Mouse (Mus musculus) urinary bladder, postnatal 14 days (tissue): ENCODE results near the gene Exoc6b.

Source experiments
- DNase-seq: peaks from one replicate; pipeline ENCODE4 v3.0.0; 2021; ENCODE audit warnings: low spot score

Gene Exoc6b

GRCm38 (mm10) chr6:84726876-84727275 lies 342.4 kb downstream of the Exoc6b start:
- no peak for DNase-seq

- no peak for DNase-seq
Observed at GRCm38 (mm10) chr6:84713171-84713570, 356.1 kb downstream of the Exoc6b start.

GRCm38 (mm10) chr6:84710831-84711230 lies 358.5 kb downstream of the Exoc6b start:
- no peak for DNase-seq

GRCm38 (mm10) chr6:84708631-84709030 lies 360.7 kb downstream of the Exoc6b start:
- no peak for DNase-seq

GRCm38 (mm10) chr6:84699579-84699978 lies 369.7 kb downstream of the Exoc6b start:
- DNase-seq, result no peak

- no peak for DNase-seq
Observed at GRCm38 (mm10) chr6:84698288-84698673, 371.0 kb downstream of the Exoc6b start.

GRCm38 (mm10) chr6:84697474-84698287 lies 371.6 kb downstream of the Exoc6b start:
- DNase-seq, result peak; percentile 63

- DNase-seq, result no peak
Observed at GRCm38 (mm10) chr6:84693844-84694243, 375.5 kb downstream of the Exoc6b start.

- no peak for DNase-seq
Observed at GRCm38 (mm10) chr6:84693204-84693603, 376.1 kb downstream of the Exoc6b start.

GRCm38 (mm10) chr6:84691907-84692306 lies 377.4 kb downstream of the Exoc6b start:
- DNase-seq, result no peak

GRCm38 (mm10) chr6:84677770-84678169 lies 391.5 kb downstream of the Exoc6b start:
- no peak for DNase-seq

GRCm38 (mm10) chr6:84674936-84675335 lies 394.4 kb downstream of the Exoc6b start:
- DNase-seq, result no peak

- no peak for DNase-seq
Observed at GRCm38 (mm10) chr6:84674136-84674535, 395.2 kb downstream of the Exoc6b start.

GRCm38 (mm10) chr6:84661451-84662112 lies 407.7 kb downstream of the Exoc6b start:
- DNase-seq, result no peak

GRCm38 (mm10) chr6:84660982-84661381 lies 408.3 kb downstream of the Exoc6b start:
- DNase-seq, result no peak

GRCm38 (mm10) chr6:84657091-84657490 lies 412.2 kb downstream of the Exoc6b start:
- no peak for DNase-seq

- DNase-seq, result peak; percentile 50
Observed at GRCm38 (mm10) chr6:84656680-84657079, 412.6 kb downstream of the Exoc6b start.

GRCm38 (mm10) chr6:84651902-84652301 lies 417.4 kb downstream of the Exoc6b start:
- DNase-seq, result no peak

GRCm38 (mm10) chr6:84647197-84647596 lies 422.1 kb downstream of the Exoc6b start:
- DNase-seq, result no peak

GRCm38 (mm10) chr6:84646696-84647095 lies 422.6 kb downstream of the Exoc6b start:
- no peak for DNase-seq

- no peak for DNase-seq
Observed at GRCm38 (mm10) chr6:84641062-84641431, 428.3 kb downstream of the Exoc6b start.

GRCm38 (mm10) chr6:84640324-84641061 lies 428.8 kb downstream of the Exoc6b start:
- DNase-seq, result peak; percentile 47

- DNase-seq, result no peak
Observed at GRCm38 (mm10) chr6:84638206-84638605, 431.1 kb downstream of the Exoc6b start.
